Mouse (Mus musculus) spleen, adult 2 months (tissue): ENCODE data around the gene Pard6b. TPM values are rescaled to one million over a fixed set of nuclear protein-coding genes. Genes with fewer than 3 reads are reported as not detected.
"Not testable (repeated sequence)": the region's sequence is repeated elsewhere in the genome, so short reads cannot be mapped to it uniquely, and the experiment has no call there.

Experiments used
- DNase-seq, 2 experiments: peaks; one replicate each; pipeline versions ENCODE4 v3.0.0 to v3.0.0-alpha.2; 2012 to 2021; ENCODE audit warnings: low spot score in 2 of 2, low read depth in 1 of 2
- H3K27ac ChIP-seq: fragments of 200-500 bp; 2 replicates; pipeline ENCODE4 v1.5.1; 2012; ENCODE audit warnings: low read length, inconsistent platforms; ENCODE audit not compliant: insufficient read depth
- H3K27me3 ChIP-seq: fragments of 200-500 bp; 2 replicates; pipeline ENCODE4 v1.6.1; 2012; ENCODE audit warnings: mild to moderate bottlenecking, moderate library complexity, low read length, inconsistent platforms; ENCODE audit not compliant: control insufficient read depth, insufficient read depth
- H3K36me3 ChIP-seq: fragments of 200-500 bp; 2 replicates; pipeline ENCODE4 v1.6.1; 2012; ENCODE audit warnings: mild to moderate bottlenecking, low read length, inconsistent platforms; ENCODE audit not compliant: control insufficient read depth, insufficient read depth
- H3K4me1 ChIP-seq: fragments of 200-500 bp; 2 replicates; pipeline ENCODE4 v1.6.1; 2011; ENCODE audit warnings: inconsistent platforms; ENCODE audit not compliant: control insufficient read depth, insufficient read depth, insufficient read length
- H3K4me3 ChIP-seq: fragments of 200-500 bp; 2 replicates; pipeline ENCODE4 v1.5.1; 2011; ENCODE audit warnings: mild to moderate bottlenecking, inconsistent platforms; ENCODE audit not compliant: insufficient read depth, insufficient read length; ENCODE audit errors: extremely low read depth
- CTCF ChIP-seq: fragments of 200-500 bp; IDR thresholded peaks from 2 replicates; pipeline ENCODE4 v1.5.1; 2011; ENCODE audit warnings: mild to moderate bottlenecking, inconsistent platforms; ENCODE audit not compliant: insufficient read depth, insufficient read length, insufficient replicate concordance; ENCODE audit errors: extremely low read depth
- POLR2A ChIP-seq: fragments of 200-500 bp; IDR thresholded peaks from 2 replicates; pipeline ENCODE4 v1.6.1; 2011; ENCODE audit warnings: low read depth, low read length, inconsistent platforms
- WGBS: fragments of 180-500 bp; shearing (Covaris S2); methylation state at CpG from one replicate; pipeline ENCODE4 v1.1.7; 2018; 5-methylcytosine and 5-hydroxymethylcytosine counted together
- polyA plus RNA-seq: library from polyadenylated mRNA; depleted of rRNA; stranded (reverse); fragments of >200 nt; gene quantifications from 2 replicates; pipeline ENCODE4 v1.2.3, GENCODE M21; 2012

The Pard6b gene
- polyA plus RNA-seq, 1 experiment, result 1.5 TPM

GRCm38 (mm10) chr2:168052156-168052555 is 28.6 kb upstream of the Pard6b start:
- Histone ChIP-seq H3K36me3 (no peaks in the 10 kb centered on the region), H3K4me3 (no peak overlapping the region), H3K27me3 (peaks cover 12% of the 10 kb centered on the region), H3K27ac (no peak overlapping the region), H3K4me1 (peaks cover 6% of the 10 kb centered on the region)
- WGBS, result 75% methylated on average over 1 of the region's 1 CpGs
- DNase-seq, result no peak
- TF ChIP-seq CTCF (no peak), POLR2A (no peak)

GRCm38 (mm10) chr2:168052689-168053088 is 28.1 kb upstream of the Pard6b start:
- WGBS, result 27% methylated on average over 2 of the region's 2 CpGs
- Histone ChIP-seq H3K4me1 (peaks cover 6% of the 10 kb centered on the region), H3K4me3 (no peak overlapping the region), H3K27ac (no peak overlapping the region), H3K27me3 (peaks cover 12% of the 10 kb centered on the region), H3K36me3 (no peaks in the 10 kb centered on the region)
- TF ChIP-seq POLR2A (no peak), CTCF (peak; percentile 21; the same call in 1 of the 2 replicates)
- no peak for DNase-seq

GRCm38 (mm10) chr2:168054142-168054541 is 26.7 kb upstream of the Pard6b start:
- 83% methylated on average over 11 of the region's 11 CpGs for WGBS
- Histone ChIP-seq H3K4me1 (peaks cover 6% of the 10 kb centered on the region), H3K27ac (no peak overlapping the region), H3K36me3 (no peaks in the 10 kb centered on the region), H3K4me3 (no peak overlapping the region), H3K27me3 (peaks cover 12% of the 10 kb centered on the region)
- no peak for DNase-seq
- TF ChIP-seq POLR2A (no peak), CTCF (no peak)

GRCm38 (mm10) chr2:168055910-168056665 is 24.7 kb upstream of the Pard6b start:
- no peaks in the 10 kb centered on the region for H3K4me1 ChIP-seq
- H3K27ac ChIP-seq, result no peak overlapping the region
- H3K4me3 ChIP-seq, result no peak overlapping the region
- WGBS, result 84% methylated on average over 14 of the region's 14 CpGs
- no peak for DNase-seq
- H3K27me3 ChIP-seq, result no peaks in the 10 kb centered on the region
- H3K36me3 ChIP-seq, result no peaks in the 10 kb centered on the region
- TF ChIP-seq POLR2A (no peak), CTCF (no peak)

GRCm38 (mm10) chr2:168056666-168056933 is 24.2 kb upstream of the Pard6b start:
- 86% methylated on average over 8 of the region's 8 CpGs for WGBS
- no peaks in the 10 kb centered on the region for H3K4me1 ChIP-seq
- TF ChIP-seq CTCF (no peak), POLR2A (no peak)

GRCm38 (mm10) chr2:168057876-168058275 is 22.9 kb upstream of the Pard6b start:
- not testable (repeated sequence) for H3K27ac ChIP-seq, H3K27me3 ChIP-seq, H3K36me3 ChIP-seq, DNase-seq, H3K4me3 ChIP-seq, H3K4me1 ChIP-seq
- WGBS, result 64% methylated on average over 2 of the region's 2 CpGs

More at GRCm38 (mm10) chr2:168056666-168056933, 24.2 kb upstream of the Pard6b start:
- H3K4me3 ChIP-seq, result no peak overlapping the region
- H3K36me3 ChIP-seq, result no peaks in the 10 kb centered on the region
- DNase-seq, result no peak
- no peaks in the 10 kb centered on the region for H3K27me3 ChIP-seq
- no peak overlapping the region for H3K27ac ChIP-seq

GRCm38 (mm10) chr2:168058488-168059199 is 22.2 kb upstream of the Pard6b start:
- 73% methylated on average over 13 of the region's 13 CpGs for WGBS
- no peak for DNase-seq
- TF ChIP-seq CTCF (no peak), POLR2A (no peak)
- Histone ChIP-seq H3K27ac (no peak overlapping the region), H3K4me1 (no peaks in the 10 kb centered on the region), H3K4me3 (no peak overlapping the region), H3K27me3 (no peaks in the 10 kb centered on the region), H3K36me3 (no peaks in the 10 kb centered on the region)
